In the genomic region with DNA sequence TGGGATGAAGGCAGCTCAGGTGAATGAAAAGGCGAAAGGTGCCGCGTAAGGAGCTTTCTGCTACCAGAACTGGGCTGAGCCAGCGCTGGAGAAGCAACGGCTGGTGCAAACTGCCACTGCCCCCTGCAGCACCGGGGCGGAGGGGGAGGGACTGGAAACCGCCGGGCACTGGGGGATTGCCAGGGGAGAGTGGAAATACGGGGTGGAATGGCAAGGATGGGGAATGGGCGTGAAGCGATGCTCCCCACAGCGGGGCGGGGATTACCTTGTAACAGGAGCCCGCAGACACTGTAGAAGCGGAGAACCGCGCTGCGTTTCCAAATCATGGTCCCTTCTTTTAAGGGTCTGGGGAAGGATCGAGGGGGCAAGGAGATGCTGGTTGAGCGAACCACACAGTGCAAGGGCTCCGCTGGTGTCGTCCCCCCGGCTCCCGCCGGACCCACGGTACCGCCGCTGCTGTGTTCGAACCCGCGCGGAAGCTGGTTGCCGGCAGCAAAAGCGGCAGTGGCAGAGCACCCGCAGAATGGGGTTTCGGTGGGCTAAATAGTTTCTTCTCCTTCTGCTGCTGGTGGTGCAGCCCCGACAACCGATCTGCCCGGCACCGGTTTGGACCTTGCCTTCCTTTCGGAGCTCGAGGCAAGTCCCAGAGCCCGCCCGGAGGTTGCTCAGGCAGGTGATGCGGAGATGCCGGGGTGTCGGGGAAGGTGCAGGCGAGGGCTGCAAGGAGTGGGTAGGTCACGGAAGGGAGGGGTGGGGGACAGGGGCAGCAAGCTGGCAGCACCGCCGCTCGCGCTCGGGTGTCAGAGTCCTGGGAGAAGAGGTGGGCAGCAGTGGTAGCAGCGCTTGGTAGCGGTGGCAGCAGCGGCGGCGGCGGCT, we compare ENCODE assay signal across 8 mouse cellular contexts. TPM values are rescaled to one million over a fixed set of nuclear protein-coding genes. Genes with fewer than 3 reads are reported as not detected.
DNase-seq lines count a peak whose midpoint lies in the region; ATAC-seq lines count a peak whose summit lies in the region.

No protein-coding gene starts in this region.

- H3K4me2 ChIP-seq in forebrain, embryonic 13.5 days, result peak overlapping the region; percentile 70
- H3K4me2 ChIP-seq in hindbrain, embryonic 13.5 days, result peak overlapping the region; percentile 70

- H3K27ac ChIP-seq in forebrain, embryonic 13.5 days, result peak overlapping the region; percentile 88
- H3K27ac ChIP-seq in hindbrain, embryonic 13.5 days, result peak overlapping the region; percentile 96

- H3K36me3 ChIP-seq in forebrain, embryonic 13.5 days (ENCODE audit: poor library complexity, severe bottlenecking), result no peaks in the 10 kb centered on the region
- H3K36me3 ChIP-seq in hindbrain, embryonic 13.5 days, result no peaks in the 10 kb centered on the region

- H3K9ac ChIP-seq in forebrain, embryonic 13.5 days, result peak overlapping the region; percentile 83
- H3K9ac ChIP-seq in hindbrain, embryonic 13.5 days, result peak overlapping the region; percentile 89

- WGBS in forebrain, embryonic 13.5 days, result under 1% methylated on average over 53 of the region's 61 CpGs
- under 1% methylated on average over 50 of the region's 61 CpGs for WGBS in hindbrain, embryonic 13.5 days

- peaks cover 9% of the 10 kb centered on the region for H3K4me1 ChIP-seq in forebrain, embryonic 13.5 days
- peaks cover 13% of the 10 kb centered on the region for H3K4me1 ChIP-seq in hindbrain, embryonic 13.5 days (replicated peaks)

- H3K27me3 ChIP-seq in forebrain, embryonic 13.5 days, result no peaks in the 10 kb centered on the region
- no peaks in the 10 kb centered on the region for H3K27me3 ChIP-seq in hindbrain, embryonic 13.5 days

- no peaks in the 10 kb centered on the region for H3K9me3 ChIP-seq in forebrain, embryonic 13.5 days (replicated peaks)
- H3K9me3 ChIP-seq in hindbrain, embryonic 13.5 days, result no peaks in the 10 kb centered on the region

- H3K4me3 ChIP-seq in forebrain, embryonic 13.5 days, result peak overlapping the region; percentile 71
- H3K4me3 ChIP-seq in hindbrain, embryonic 13.5 days, result peak overlapping the region; percentile 74

- ATAC-seq in forebrain, embryonic 13.5 days, result peak; percentile 65
- peak; percentile 70 for ATAC-seq in hindbrain, embryonic 13.5 days (ENCODE audit: low FRiP score)

- DNase-seq in adrenal gland, adult (ENCODE audit: inconsistent age in 2 of 2, low spot score in 1 of 2), result peak; percentile 13 to 50
- DNase-seq in cerebellum, adult 11 months, result peak; percentile 89
- peak; percentile 73 to 84 for DNase-seq in layer of hippocampus, postnatal 25 days (ENCODE audit: extremely low spot score in 1 of 2, low spot score in 1 of 2)
- DNase-seq in lung, postnatal 10 days, result peak; percentile 46
- peak; percentile 92 for DNase-seq in retina, postnatal 1 day
- DNase-seq in T-cell, adult 2 months (ENCODE audit: low spot score), result no peak

RNA-seq across cellular contexts. Expression of a gene that starts 0.6 kb away (rescaled TPM):
- 11.6 and 13.7 TPM in 2 replicates for polyA plus RNA-seq in forebrain, embryonic 13.5 days (2015; fragmentation: Nextera tagmentation; extraction: Ambion mirVana)
- polyA plus RNA-seq in hindbrain, embryonic 13.5 days (2015; fragmentation: Nextera tagmentation; extraction: Ambion mirVana), result 31.4 and 37.3 TPM in 2 replicates
- total RNA-seq in layer of hippocampus, postnatal 25 days (2021), result 100 to 1,000 TPM; 228 to 239 TPM
